Mouse (Mus musculus) thymus, adult 2 months (tissue): ENCODE data around the gene Fcgr1.

ENCODE experiments used
- CTCF ChIP-seq: fragments of 200-500 bp; IDR thresholded peaks from 2 replicates; pipeline ENCODE4 v1.5.1; 2012; ENCODE audit warnings: mild to moderate bottlenecking, control low read depth, low read length, moderate library complexity, borderline replicate concordance; ENCODE audit not compliant: control insufficient read depth, poor library complexity, insufficient read depth; ENCODE audit errors: extremely low read depth
- POLR2A ChIP-seq: fragments of 200-500 bp; IDR thresholded peaks from 2 replicates; pipeline ENCODE4 v1.6.1; 2012; ENCODE audit warnings: mild to moderate bottlenecking, low read length, control low read depth, moderate library complexity; ENCODE audit not compliant: control insufficient read depth, poor library complexity, insufficient read depth; ENCODE audit errors: extremely low read depth

DNA sequence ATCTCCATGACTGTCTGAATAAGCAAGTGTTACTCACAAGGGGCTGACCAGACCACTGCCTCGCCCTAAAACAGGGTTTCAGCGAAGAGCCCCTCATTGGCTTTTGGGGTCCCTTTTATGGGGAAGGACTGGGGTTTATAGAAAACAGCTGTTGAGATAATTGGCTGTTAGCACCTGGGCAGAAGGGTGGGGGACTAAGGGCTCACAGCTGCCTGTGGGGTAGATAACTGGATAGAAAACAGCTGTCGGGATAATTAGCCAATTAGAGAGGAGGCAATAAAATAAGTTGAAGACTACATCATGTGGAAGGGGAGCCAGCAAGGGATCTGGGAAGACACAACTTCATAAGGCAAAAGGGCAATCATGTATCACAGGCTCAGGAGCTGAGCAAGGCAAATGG, 42.9 kb downstream of the Fcgr1 start:
- TF ChIP-seq CTCF: no peak
- TF ChIP-seq POLR2A: no peak
